Mouse (Mus musculus) lung, postnatal 0 days (tissue): ENCODE measurements around the gene Palm2.

Experiments used
- CTCF ChIP-seq: IDR thresholded peaks from 2 replicates; pipeline ENCODE4 v1.5.1; 2016; ENCODE audit warnings: antibody characterized with exemption, mild to moderate bottlenecking
- EP300 ChIP-seq: IDR thresholded peaks from 2 replicates; pipeline ENCODE4 v1.6.1; 2016; ENCODE audit warnings: antibody characterized with exemption, mild to moderate bottlenecking, control low read depth

DNA sequence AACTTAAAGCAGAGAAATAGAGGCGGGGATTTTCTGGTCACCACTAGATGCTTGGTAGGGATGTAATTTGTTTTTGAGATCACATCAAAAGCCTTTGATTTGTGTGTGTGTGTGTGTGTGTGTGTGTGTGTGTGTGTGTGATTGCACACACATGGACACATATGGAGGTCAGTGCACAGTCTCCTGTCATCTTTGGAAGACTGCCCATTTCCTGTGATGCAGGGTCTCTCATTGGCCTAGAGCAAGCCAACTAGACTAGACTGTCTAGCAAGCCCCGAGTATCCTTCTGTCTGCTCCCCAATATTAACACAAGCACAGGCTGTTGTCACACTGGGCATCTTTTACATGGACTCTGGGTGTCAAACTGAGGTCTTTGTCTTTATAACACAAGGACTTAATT, 12.0 kb downstream of the Palm2 start:
- no peak for TF ChIP-seq CTCF
- no peak for TF ChIP-seq EP300
